Mouse (Mus musculus) limb, embryonic 15.5 days (tissue): ENCODE measurements around the gene Nacc1. TPM values are rescaled to one million over a fixed set of nuclear protein-coding genes. Genes with fewer than 3 reads are reported as not detected.
A peak's percentile ranks its signal among the peaks of the same experiment; 100 is the strongest.

Experiments used
- ATAC-seq: fragments of 200-750 bp; cut with Nextera tagmentation; 2 replicates; pipeline ENCODE4 v1.8.0; 2017; ENCODE audit warnings: low read depth, moderate TSS enrichment; ENCODE audit not compliant: insufficient number of reproducible peaks, low FRiP score, low TSS enrichment
- H3K27ac ChIP-seq: fragments of 300-500 bp; sonication (generic); 2 replicates; pipeline ENCODE4 v1.5.1; 2015; ENCODE audit warnings: moderate library complexity, mild to moderate bottlenecking, inconsistent platforms
- H3K27me3 ChIP-seq: fragments of 300-500 bp; sonication (generic); 2 replicates; pipeline ENCODE4 v1.6.1; 2015; ENCODE audit warnings: inconsistent platforms
- H3K36me3 ChIP-seq: fragments of 300-500 bp; sonication (generic); 2 replicates; pipeline ENCODE4 v1.6.1; 2015; ENCODE audit warnings: inconsistent platforms
- H3K4me1 ChIP-seq: fragments of 300-500 bp; sonication (generic); 2 replicates; pipeline ENCODE4 v1.6.1; 2015; ENCODE audit warnings: inconsistent platforms
- H3K4me2 ChIP-seq: fragments of 300-500 bp; sonication (generic); 2 replicates; pipeline ENCODE4 v1.6.1; 2015; ENCODE audit warnings: mild to moderate bottlenecking, inconsistent platforms
- H3K4me3 ChIP-seq: fragments of 300-500 bp; sonication (generic); 2 replicates; pipeline ENCODE4 v1.5.1; 2015; ENCODE audit warnings: mild to moderate bottlenecking, inconsistent platforms
- H3K9ac ChIP-seq: fragments of 300-500 bp; sonication (generic); 2 replicates; pipeline ENCODE4 v1.6.1; 2015; ENCODE audit warnings: inconsistent platforms
- H3K9me3 ChIP-seq: fragments of 300-500 bp; sonication (generic); 2 replicates; pipeline ENCODE4 v1.6.1; 2016; ENCODE audit warnings: inconsistent platforms
- WGBS: fragments of 180-500 bp; shearing (Covaris S2); methylation state at CpG from one replicate; pipeline ENCODE4 v1.1.7; 2015; 5-methylcytosine and 5-hydroxymethylcytosine counted together
- polyA plus RNA-seq: library from polyadenylated mRNA; unstranded; fragments of >200 nt; fragmentation: Nextera tagmentation; extraction: Ambion mirVana; gene quantifications from 2 replicates; pipeline ENCODE4 v1.2.1, GENCODE M21; 2015

Gene Nacc1
- polyA plus RNA-seq, 1 experiment from 2014 or later = 13.8 TPM

DNA sequence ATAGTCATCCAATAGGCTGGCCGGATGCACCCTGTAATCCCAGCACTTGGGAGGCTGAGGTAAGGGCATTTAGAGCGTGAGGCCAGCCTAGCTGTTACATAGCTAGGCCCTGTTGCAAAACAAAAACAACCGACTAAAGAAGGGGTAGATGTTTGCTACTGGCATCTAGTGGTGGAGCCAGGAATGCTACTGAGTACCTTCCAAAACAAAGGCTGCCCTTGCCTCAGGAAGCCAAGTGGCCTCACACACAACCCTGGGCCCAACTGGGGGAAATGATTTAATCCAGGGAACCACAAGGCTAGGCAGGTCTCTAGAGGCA is 38.2 kb upstream of the Nacc1 start:
- no peak for ATAC-seq
- Histone ChIP-seq H3K27ac (peak overlapping the region; percentile 98), H3K9ac (no peak overlapping the region), H3K4me1 (peaks cover 96% of the 10 kb centered on the region), H3K36me3 (peaks cover 55% of the 10 kb centered on the region), H3K27me3 (no peaks in the 10 kb centered on the region), H3K4me2 (no peak overlapping the region), H3K9me3 (no peaks in the 10 kb centered on the region), H3K4me3 (no peak overlapping the region)
- 13% methylated on average over 3 of the region's 3 CpGs for WGBS

DNA sequence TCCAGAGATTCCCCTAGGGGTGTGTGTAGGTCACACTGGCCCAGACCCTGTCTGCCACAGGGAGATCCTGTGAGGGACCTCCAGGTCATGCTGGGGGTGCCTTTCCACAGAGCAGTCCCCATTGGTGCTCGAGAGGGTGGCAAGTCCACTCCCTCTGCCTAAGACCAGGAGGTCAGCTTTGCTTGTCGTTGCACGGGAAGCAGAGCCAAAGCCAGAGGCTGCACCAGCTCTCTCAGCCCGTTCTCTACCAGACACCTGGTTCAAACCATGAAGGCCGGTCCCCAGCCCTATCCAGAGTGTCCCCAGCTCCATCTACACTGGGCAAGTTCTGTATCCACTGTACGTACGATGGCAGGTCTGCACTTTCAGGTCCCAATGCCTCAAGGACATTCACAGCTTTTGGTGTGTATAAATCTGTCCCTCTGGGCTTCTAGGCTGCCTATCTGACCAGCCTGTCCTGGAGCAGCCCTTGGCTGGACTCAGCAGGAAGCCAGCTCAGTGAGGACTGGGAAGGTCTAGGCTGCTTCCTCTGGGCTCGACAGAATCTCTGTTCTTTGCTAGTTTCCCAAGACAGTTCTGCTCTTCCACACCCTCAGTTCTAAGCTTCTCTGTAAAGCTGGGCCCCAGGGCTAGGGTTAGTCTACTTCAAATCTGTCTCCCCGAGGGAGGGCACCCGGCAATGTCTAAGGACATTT is 37.7 kb upstream of the Nacc1 start:
- peak overlapping the region; percentile 98 for H3K27ac ChIP-seq
- H3K27me3 ChIP-seq = no peaks in the 10 kb centered on the region
- H3K36me3 ChIP-seq = peaks cover 60% of the 10 kb centered on the region
- H3K4me1 ChIP-seq = peaks cover 96% of the 10 kb centered on the region
- no peaks in the 10 kb centered on the region for H3K9me3 ChIP-seq
- no peak for ATAC-seq
- H3K9ac ChIP-seq = no peak overlapping the region
- WGBS = 39% methylated on average over 10 of the region's 10 CpGs
- no peak overlapping the region for H3K4me2 ChIP-seq
- no peak overlapping the region for H3K4me3 ChIP-seq

DNA sequence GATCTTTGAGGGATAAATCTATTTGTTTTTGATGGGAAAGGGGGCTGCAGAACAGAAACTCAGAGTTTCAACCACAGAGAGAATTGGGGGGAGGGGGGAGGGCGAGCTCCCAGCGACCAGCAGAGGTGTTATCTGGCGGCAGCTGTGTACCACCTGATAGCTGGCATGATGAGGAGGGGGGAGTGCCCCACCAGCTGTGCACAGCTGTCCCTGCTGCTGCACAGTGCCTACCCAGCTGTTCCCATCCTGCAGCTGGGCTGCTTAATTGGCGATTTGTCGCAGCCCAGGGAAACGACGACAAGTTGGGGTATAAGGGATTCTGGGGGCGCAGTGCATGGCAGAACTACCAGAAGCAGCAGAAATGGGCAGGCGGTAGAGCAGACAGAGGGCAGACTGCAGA is 37.0 kb upstream of the Nacc1 start:
- no peaks in the 10 kb centered on the region for H3K27me3 ChIP-seq
- no peak overlapping the region for H3K9ac ChIP-seq
- peak overlapping the region; percentile 98 for H3K27ac ChIP-seq
- ATAC-seq = no peak
- H3K36me3 ChIP-seq = peaks cover 67% of the 10 kb centered on the region
- peaks cover 96% of the 10 kb centered on the region for H3K4me1 ChIP-seq
- WGBS = 25% methylated on average over 9 of the region's 9 CpGs
- no peaks in the 10 kb centered on the region for H3K9me3 ChIP-seq
- no peak overlapping the region for H3K4me3 ChIP-seq
- no peak overlapping the region for H3K4me2 ChIP-seq

- Histone ChIP-seq H3K4me3 (peak overlapping the region; percentile 16), H3K4me2 (peak overlapping the region; percentile 47), H3K27ac (peak overlapping the region; percentile 98), H3K36me3 (peaks cover 78% of the 10 kb centered on the region), H3K4me1 (peaks cover 95% of the 10 kb centered on the region), H3K9me3 (no peaks in the 10 kb centered on the region), H3K9ac (no peak overlapping the region), H3K27me3 (no peaks in the 10 kb centered on the region)
- ATAC-seq = no peak
- 7% methylated on average over 7 of the region's 7 CpGs for WGBS
Measured at GRCm38 (mm10) chr8:84723571-84723900, 35.9 kb upstream of the Nacc1 start.

DNA sequence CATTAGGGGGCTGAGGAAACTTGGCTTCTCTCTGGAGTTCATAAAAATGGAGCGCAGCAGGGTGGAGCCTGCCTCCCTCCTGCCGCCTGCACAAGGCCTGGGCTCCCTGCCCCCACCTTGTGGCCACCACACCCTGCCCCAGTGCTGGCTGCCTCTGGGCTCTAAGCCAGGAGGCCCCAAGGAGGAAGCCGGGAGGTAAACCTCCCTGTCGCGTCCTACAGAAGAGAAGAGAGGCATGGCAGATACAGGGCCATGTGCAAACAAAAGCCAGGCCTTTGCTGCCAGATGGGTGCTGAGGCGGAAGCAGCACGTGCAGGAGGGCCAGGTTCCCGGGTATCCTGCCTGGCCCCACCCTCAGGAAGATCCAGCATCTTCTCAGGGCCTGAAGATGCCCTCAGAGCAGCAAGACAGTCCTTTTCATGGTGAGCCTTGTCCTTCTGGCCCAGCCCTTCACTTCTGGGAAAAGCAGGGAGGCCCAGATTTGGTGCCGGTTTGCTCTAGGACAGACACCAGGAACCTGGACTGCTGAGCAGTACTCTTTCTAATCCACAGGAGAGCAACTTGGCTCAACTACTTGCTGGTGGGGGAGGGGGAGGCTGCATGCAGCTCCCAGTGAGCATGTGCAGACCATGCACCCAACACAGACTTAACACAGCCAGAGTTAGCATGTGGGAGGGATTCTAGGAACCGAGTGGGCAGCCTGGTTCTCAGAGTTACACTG is 35.3 kb upstream of the Nacc1 start, which contains the start of gene G430095P16Rik:
G430095P16Rik (plus strand) TSS at position 158 of the 721 bp plus-strand sequence.
- 4% methylated on average over 10 of the region's 10 CpGs for WGBS
- H3K9me3 ChIP-seq = no peaks in the 10 kb centered on the region
- H3K27me3 ChIP-seq = no peaks in the 10 kb centered on the region
- peaks cover 92% of the 10 kb centered on the region for H3K4me1 ChIP-seq
- H3K4me3 ChIP-seq = peak within 1 kb of the TSS; percentile 16
- H3K27ac ChIP-seq = peak within 1 kb of the TSS; percentile 98
- peak; percentile 92 for ATAC-seq
- peaks cover 76% of the 10 kb centered on the region for H3K36me3 ChIP-seq
- peak within 1 kb of the TSS; percentile 47 for H3K4me2 ChIP-seq
- H3K9ac ChIP-seq = no peak within 1 kb of the TSS

GRCm38 (mm10) chr8:84722530-84722849 is 34.8 kb upstream of the Nacc1 start:
- H3K4me3 ChIP-seq = 0 out of 2 replicates have a peak overlapping the region, but pooled peaks have one; percentile 16

GRCm38 (mm10) chr8:84718959-84719690 is 31.5 kb upstream of the Nacc1 start:
- Histone ChIP-seq H3K27ac (peak overlapping the region; percentile 9; the same call in 1 of the 2 replicates), H3K9me3 (no peaks in the 10 kb centered on the region), H3K36me3 (peaks cover 62% of the 10 kb centered on the region), H3K4me2 (no peak overlapping the region), H3K9ac (no peak overlapping the region), H3K4me3 (no peak overlapping the region), H3K4me1 (peaks cover 91% of the 10 kb centered on the region), H3K27me3 (no peaks in the 10 kb centered on the region; the same call in 1 of the 2 replicates)
- ATAC-seq = no peak
- 60% methylated on average over 5 of the region's 5 CpGs for WGBS

More at GRCm38 (mm10) chr8:84722530-84722849, 34.8 kb upstream of the Nacc1 start:
- no peak for ATAC-seq
- Histone ChIP-seq H3K9me3 (no peaks in the 10 kb centered on the region), H3K4me1 (peaks cover 93% of the 10 kb centered on the region), H3K27me3 (no peaks in the 10 kb centered on the region), H3K27ac (peak overlapping the region; percentile 98), H3K36me3 (peaks cover 77% of the 10 kb centered on the region), H3K4me2 (peak overlapping the region; percentile 47), H3K9ac (no peak overlapping the region)
- 15% methylated on average over 6 of the region's 6 CpGs for WGBS

GRCm38 (mm10) chr8:84718476-84718875 is 30.8 kb upstream of the Nacc1 start:
- Histone ChIP-seq H3K9me3 (no peaks in the 10 kb centered on the region), H3K4me2 (no peak overlapping the region), H3K36me3 (peaks cover 63% of the 10 kb centered on the region), H3K4me1 (peaks cover 91% of the 10 kb centered on the region), H3K27me3 (no peaks in the 10 kb centered on the region; the same call in 1 of the 2 replicates), H3K4me3 (no peak overlapping the region), H3K27ac (0 out of 2 replicates have a peak overlapping the region, but pooled peaks have one; percentile 9), H3K9ac (no peak overlapping the region)
- WGBS = 76% methylated on average over 5 of the region's 5 CpGs
- ATAC-seq = no peak

- Histone ChIP-seq H3K36me3 (peaks cover 63% of the 10 kb centered on the region), H3K9ac (no peak overlapping the region), H3K4me1 (peaks cover 90% of the 10 kb centered on the region), H3K4me2 (no peak overlapping the region), H3K27ac (peak overlapping the region; percentile 77), H3K27me3 (no peaks in the 10 kb centered on the region; the same call in 1 of the 2 replicates), H3K9me3 (no peaks in the 10 kb centered on the region), H3K4me3 (no peak overlapping the region)
- ATAC-seq = no peak
- WGBS = 58% methylated on average over 11 of the region's 11 CpGs
Measured at GRCm38 (mm10) chr8:84716790-84717189, 29.1 kb upstream of the Nacc1 start.

- peaks cover 90% of the 10 kb centered on the region for H3K4me1 ChIP-seq
- no peak overlapping the region for H3K4me2 ChIP-seq
- peaks cover 63% of the 10 kb centered on the region for H3K36me3 ChIP-seq
- no peak for ATAC-seq
- 17% methylated on average over 27 of the region's 27 CpGs for WGBS
- no peaks in the 10 kb centered on the region; the same call in 1 of the 2 replicates for H3K27me3 ChIP-seq
- no peaks in the 10 kb centered on the region for H3K9me3 ChIP-seq
- no peak overlapping the region for H3K4me3 ChIP-seq
- peak overlapping the region; percentile 78 for H3K27ac ChIP-seq
- H3K9ac ChIP-seq = no peak overlapping the region
Measured at GRCm38 (mm10) chr8:84715893-84716468, 28.3 kb upstream of the Nacc1 start.

GRCm38 (mm10) chr8:84714161-84714560 is 26.5 kb upstream of the Nacc1 start:
- no peak overlapping the region for H3K4me2 ChIP-seq
- no peak overlapping the region for H3K9ac ChIP-seq
- no peaks in the 10 kb centered on the region for H3K9me3 ChIP-seq
- no peak overlapping the region for H3K4me3 ChIP-seq
- peaks cover 48% of the 10 kb centered on the region for H3K36me3 ChIP-seq
- H3K27ac ChIP-seq = peak overlapping the region; percentile 97
- H3K27me3 ChIP-seq = no peaks in the 10 kb centered on the region; the same call in 1 of the 2 replicates
- no peak for ATAC-seq
- H3K4me1 ChIP-seq = peaks cover 83% of the 10 kb centered on the region
- WGBS = 61% methylated on average over 4 of the region's 4 CpGs
